Mouse (Mus musculus): ENCODE measurements around the gene Cox6b1. TPM values are rescaled to one million over a fixed set of nuclear protein-coding genes. Genes with fewer than 3 reads are reported as not detected.

The Cox6b1 gene
- polyA plus RNA-seq, 1 experiment from 2014 or later, result 1,056 TPM

- no peak overlapping the region for H3K4me3 ChIP-seq
- no peak overlapping the region for H3K27ac ChIP-seq
- H3K4me1 ChIP-seq, result peaks cover 4% of the 10 kb centered on the region; the same call in 1 of the 2 replicates
- ATAC-seq, result no peak
- H3K9ac ChIP-seq, result no peak overlapping the region
- H3K27me3 ChIP-seq, result peaks cover 94% of the 10 kb centered on the region
- no peak overlapping the region for H3K4me2 ChIP-seq
- WGBS, result 5% methylated on average over 27 of the region's 27 CpGs
- no peaks in the 10 kb centered on the region for H3K9me3 ChIP-seq (replicated peaks)
- no peaks in the 10 kb centered on the region for H3K36me3 ChIP-seq (ENCODE audit: poor library complexity, severe bottlenecking)
These were observed 7.9 kb upstream of the Cox6b1 start for GRCm38 (mm10) chr7:30633762-30634412.

GRCm38 (mm10) chr7:30629013-30629412 lies 3.1 kb upstream of the Cox6b1 start:
- H3K27me3 ChIP-seq, result peaks cover 55% of the 10 kb centered on the region
- H3K9me3 ChIP-seq (replicated peaks), result no peaks in the 10 kb centered on the region
- no peak for ATAC-seq
- no peak overlapping the region for H3K9ac ChIP-seq
- peaks cover 13% of the 10 kb centered on the region for H3K4me1 ChIP-seq
- H3K36me3 ChIP-seq (ENCODE audit: poor library complexity, severe bottlenecking), result peaks cover 4% of the 10 kb centered on the region
- no peak overlapping the region for H3K4me3 ChIP-seq
- no peak overlapping the region for H3K4me2 ChIP-seq
- no peak overlapping the region for H3K27ac ChIP-seq

GRCm38 (mm10) chr7:30626647-30627046 lies 696 bp upstream of the Cox6b1 start:
- Histone ChIP-seq H3K9ac (no peak overlapping the region), H3K27ac (no peak overlapping the region), H3K4me3 (no peak overlapping the region; the same call in 1 of the 2 replicates), H3K4me1 (peaks cover 13% of the 10 kb centered on the region), H3K4me2 (peak overlapping the region; percentile 92; the same call in 1 of the 2 replicates), H3K36me3 (ENCODE audit: poor library complexity, severe bottlenecking) (peaks cover 27% of the 10 kb centered on the region), H3K9me3 (replicated peaks) (no peaks in the 10 kb centered on the region), H3K27me3 (peaks cover 32% of the 10 kb centered on the region)
- WGBS, result 86% methylated on average over 5 of the region's 5 CpGs
- peak; percentile 11; the same call in 1 of the 2 replicates for ATAC-seq

GRCm38 (mm10) chr7:30619202-30619601 lies 6.7 kb downstream of the Cox6b1 start:
- 92% methylated on average over 3 of the region's 3 CpGs for WGBS
- H3K4me2 ChIP-seq, result no peak overlapping the region
- no peaks in the 10 kb centered on the region for H3K9me3 ChIP-seq (replicated peaks)
- peaks cover under 1% of the 10 kb centered on the region; the same call in 1 of the 2 replicates for H3K4me1 ChIP-seq
- no peak overlapping the region for H3K4me3 ChIP-seq
- H3K27ac ChIP-seq, result no peak overlapping the region
- no peaks in the 10 kb centered on the region for H3K27me3 ChIP-seq
- no peak for ATAC-seq
- H3K36me3 ChIP-seq (ENCODE audit: poor library complexity, severe bottlenecking), result peaks cover 73% of the 10 kb centered on the region
- no peak overlapping the region for H3K9ac ChIP-seq

- WGBS, result 96% methylated on average over 9 of the region's 9 CpGs
- Histone ChIP-seq H3K4me2 (no peak overlapping the region), H3K9ac (no peak overlapping the region), H3K27ac (no peak overlapping the region), H3K4me1 (no peaks in the 10 kb centered on the region), H3K4me3 (no peak overlapping the region), H3K27me3 (no peaks in the 10 kb centered on the region), H3K36me3 (ENCODE audit: poor library complexity, severe bottlenecking) (peaks cover 69% of the 10 kb centered on the region), H3K9me3 (replicated peaks) (no peaks in the 10 kb centered on the region)
- no peak for ATAC-seq
These were observed 7.3 kb downstream of the Cox6b1 start for GRCm38 (mm10) chr7:30618658-30619057.

GRCm38 (mm10) chr7:30615049-30615760 lies 10.7 kb downstream of the Cox6b1 start:
- H3K9me3 ChIP-seq (replicated peaks), result no peaks in the 10 kb centered on the region
- no peaks in the 10 kb centered on the region for H3K27me3 ChIP-seq
- WGBS, result 59% methylated on average over 5 of the region's 5 CpGs
- no peak overlapping the region for H3K27ac ChIP-seq
- no peak overlapping the region for H3K9ac ChIP-seq
- H3K4me2 ChIP-seq, result no peak overlapping the region
- peaks cover 42% of the 10 kb centered on the region for H3K36me3 ChIP-seq (ENCODE audit: poor library complexity, severe bottlenecking)
- H3K4me3 ChIP-seq, result no peak overlapping the region
- ATAC-seq, result peak; percentile 38; the same call in 1 of the 2 replicates
- no peaks in the 10 kb centered on the region for H3K4me1 ChIP-seq

- no peaks in the 10 kb centered on the region for H3K9me3 ChIP-seq (replicated peaks)
- WGBS, result 85% methylated on average over 2 of the region's 2 CpGs
- no peak overlapping the region for H3K9ac ChIP-seq
- H3K4me3 ChIP-seq, result no peak overlapping the region
- no peak overlapping the region for H3K27ac ChIP-seq
- H3K36me3 ChIP-seq (ENCODE audit: poor library complexity, severe bottlenecking), result peaks cover 41% of the 10 kb centered on the region
- H3K4me1 ChIP-seq, result no peaks in the 10 kb centered on the region
- no peaks in the 10 kb centered on the region for H3K27me3 ChIP-seq
- ATAC-seq, result no peak
- H3K4me2 ChIP-seq, result no peak overlapping the region
These were observed 11.5 kb downstream of the Cox6b1 start for GRCm38 (mm10) chr7:30614454-30614853.

GRCm38 (mm10) chr7:30613529-30614112 lies 12.3 kb downstream of the Cox6b1 start:
- no peaks in the 10 kb centered on the region for H3K4me1 ChIP-seq
- no peaks in the 10 kb centered on the region for H3K27me3 ChIP-seq
- 22% methylated on average over 14 of the region's 14 CpGs for WGBS
- H3K9ac ChIP-seq, result no peak overlapping the region
- H3K4me3 ChIP-seq, result no peak overlapping the region
- no peaks in the 10 kb centered on the region for H3K9me3 ChIP-seq (replicated peaks)
- H3K4me2 ChIP-seq, result no peak overlapping the region
- peaks cover 32% of the 10 kb centered on the region for H3K36me3 ChIP-seq (ENCODE audit: poor library complexity, severe bottlenecking)
- no peak overlapping the region for H3K27ac ChIP-seq
- ATAC-seq, result peak; percentile 48; the same call in 1 of the 2 replicates

- peaks cover 24% of the 10 kb centered on the region for H3K36me3 ChIP-seq (ENCODE audit: poor library complexity, severe bottlenecking)
- H3K9ac ChIP-seq, result no peak within 1 kb of the TSS
- 79% methylated on average over 8 of the region's 8 CpGs for WGBS
- H3K27ac ChIP-seq, result no peak within 1 kb of the TSS
- no peak within 1 kb of the TSS for H3K4me2 ChIP-seq
- H3K4me3 ChIP-seq, result no peak within 1 kb of the TSS
- no peaks in the 10 kb centered on the region for H3K4me1 ChIP-seq
- ATAC-seq, result peak; percentile 16; the same call in 1 of the 2 replicates
- no peaks in the 10 kb centered on the region for H3K27me3 ChIP-seq
- H3K9me3 ChIP-seq (replicated peaks), result no peaks in the 10 kb centered on the region
These were observed 13.1 kb downstream of the Cox6b1 start, which contains the start of gene Upk1a for GRCm38 (mm10) chr7:30612654-30613402. Gene Upk1a (minus strand): TSS chr7:30612847.

GRCm38 (mm10) chr7:30610043-30610442 lies 15.9 kb downstream of the Cox6b1 start:
- WGBS, result 62% methylated on average over 7 of the region's 7 CpGs
- no peaks in the 10 kb centered on the region for H3K27me3 ChIP-seq
- no peaks in the 10 kb centered on the region for H3K9me3 ChIP-seq (replicated peaks)
- H3K36me3 ChIP-seq (ENCODE audit: poor library complexity, severe bottlenecking), result no peaks in the 10 kb centered on the region; the same call in 1 of the 2 replicates
- no peak overlapping the region for H3K27ac ChIP-seq
- no peak overlapping the region for H3K4me2 ChIP-seq
- no peak for ATAC-seq
- no peaks in the 10 kb centered on the region for H3K4me1 ChIP-seq
- H3K4me3 ChIP-seq, result no peak overlapping the region
- no peak overlapping the region for H3K9ac ChIP-seq

- WGBS, result 44% methylated on average over 16 of the region's 16 CpGs
- Histone ChIP-seq H3K9ac (no peak overlapping the region), H3K4me2 (no peak overlapping the region), H3K27me3 (no peaks in the 10 kb centered on the region), H3K9me3 (replicated peaks) (no peaks in the 10 kb centered on the region), H3K36me3 (ENCODE audit: poor library complexity, severe bottlenecking) (no peaks in the 10 kb centered on the region), H3K4me1 (no peaks in the 10 kb centered on the region), H3K27ac (no peak overlapping the region), H3K4me3 (no peak overlapping the region)
- no peak for ATAC-seq
These were observed 17.5 kb downstream of the Cox6b1 start for GRCm38 (mm10) chr7:30608476-30608875.
